Mouse (Mus musculus): ENCODE results near the gene Msrb1.

DNA sequence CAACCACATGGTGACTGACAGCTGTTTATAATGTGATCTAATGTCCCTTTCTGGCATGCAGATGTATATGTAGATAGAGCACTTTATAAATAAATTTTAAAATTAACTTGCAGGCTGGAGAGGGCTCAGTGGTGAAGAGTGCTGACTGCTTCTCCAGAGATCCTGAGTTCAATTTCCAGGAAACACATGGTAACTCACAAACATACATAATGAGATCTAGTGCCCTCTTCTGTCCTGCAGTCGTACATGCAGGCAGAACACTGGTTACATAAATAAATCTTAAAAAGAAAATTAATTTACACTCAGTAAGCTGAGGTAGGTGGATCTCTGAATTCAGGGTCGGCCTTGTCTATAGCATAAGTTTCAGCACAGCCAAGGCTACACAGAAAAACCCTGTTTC, 27.8 kb upstream of the Msrb1 start:
- TF ChIP-seq CTCF (IDR thresholded peaks at IDR 0.05; ENCODE audit: low read depth, low read length) (no peak), TAL1 (conservative IDR thresholded peaks at IDR 0.05; ENCODE audit: low read depth, low read length) (no peak), GATA2 (IDR thresholded peaks at IDR 0.05; ENCODE audit: borderline replicate concordance, low read depth, low read length) (no peak), GATA1 (IDR thresholded peaks at IDR 0.05; ENCODE audit: borderline replicate concordance, low read length) (no peak)

Measured in G1E (cell line).